Mouse (Mus musculus): ENCODE measurements at regions not wholly inside any gene's neighbourhood (a gene's known extent, or its start where the extent isn't known, plus 50 kb on each side); places are given as distances from the start of the nearest gene placed in this dataset.

- no peaks in the 10 kb centered on the region for H3K27me3 ChIP-seq
- no peak overlapping the region for H3K27ac ChIP-seq
- 89% methylated on average over 4 of the region's 4 CpGs for WGBS
- no peak overlapping the region for H3K9ac ChIP-seq
- no peaks in the 10 kb centered on the region for H3K9me3 ChIP-seq
- H3K4me1 ChIP-seq (replicated peaks): no peaks in the 10 kb centered on the region
- H3K36me3 ChIP-seq: no peaks in the 10 kb centered on the region
- H3K4me2 ChIP-seq: no peak overlapping the region
- ATAC-seq (ENCODE audit: low FRiP score): no peak
- H3K4me3 ChIP-seq: no peak overlapping the region
These were observed 51.4 kb upstream of the Tnc start for GRCm38 (mm10) chr4:64098247-64098646.

Measured in hindbrain, embryonic 13.5 days (tissue).